Mouse (Mus musculus) hindbrain, embryonic 11.5 days (tissue): ENCODE data around the gene Ess2. TPM values are rescaled to one million over a fixed set of nuclear protein-coding genes. Genes with fewer than 3 reads are reported as not detected.
"Not testable (repeated sequence)": the region's sequence is repeated elsewhere in the genome, so short reads cannot be mapped to it uniquely, and the experiment has no call there.

Source experiments
- ATAC-seq: fragments of 200-750 bp; cut with Nextera tagmentation; 2 replicates; pipeline ENCODE4 v1.8.0; 2017; ENCODE audit warnings: mild to moderate bottlenecking, moderate TSS enrichment, moderate library complexity; ENCODE audit not compliant: low FRiP score
- DNase-seq: peaks from one replicate; pipeline ENCODE4 v3.0.0-alpha.2; 2015; ENCODE audit warnings: low spot score
- H3K27ac ChIP-seq: fragments of 300-500 bp; sonication (generic); 2 replicates; pipeline ENCODE4 v1.5.1; 2014; ENCODE audit warnings: mild to moderate bottlenecking, low read depth, low read length
- H3K27me3 ChIP-seq: fragments of 300-500 bp; sonication (generic); 2 replicates; pipeline ENCODE4 v1.6.1; 2014; ENCODE audit warnings: mild to moderate bottlenecking, low read length, moderate library complexity, mixed read lengths; ENCODE audit not compliant: control insufficient read depth, insufficient read depth
- H3K36me3 ChIP-seq: fragments of 300-500 bp; sonication (generic); 2 replicates; pipeline ENCODE4 v1.6.1; 2014; ENCODE audit warnings: mild to moderate bottlenecking, low read length, moderate library complexity, mixed read lengths; ENCODE audit not compliant: control insufficient read depth, insufficient read depth
- H3K4me1 ChIP-seq: fragments of 300-500 bp; sonication (generic); replicated peaks from 2 replicates; pipeline ENCODE4 v1.6.1; 2014; ENCODE audit warnings: low read length, mixed read lengths; ENCODE audit not compliant: control insufficient read depth, insufficient read depth
- H3K4me2 ChIP-seq: fragments of 300-500 bp; sonication (generic); replicated peaks from 2 replicates; pipeline ENCODE4 v1.6.1; 2014; ENCODE audit warnings: mild to moderate bottlenecking, low read depth, low read length
- H3K4me3 ChIP-seq: fragments of 300-500 bp; sonication (generic); 2 replicates; pipeline ENCODE4 v1.5.1; 2014; ENCODE audit warnings: low read depth, low read length
- H3K9ac ChIP-seq: fragments of 300-500 bp; sonication (generic); 2 replicates; pipeline ENCODE4 v1.6.1; 2014; ENCODE audit warnings: low read depth, low read length
- H3K9me3 ChIP-seq: fragments of 300-500 bp; sonication (generic); 2 replicates; pipeline ENCODE4 v1.6.1; 2016; ENCODE audit warnings: low read length; ENCODE audit not compliant: control insufficient read depth
- WGBS: fragments of 180-500 bp; shearing (Covaris S2); extraction: QIAGEN DNeasy Blood & Tissue Kit; methylation state at CpG from one replicate; pipeline ENCODE4 v1.1.7; 2014; 5-methylcytosine and 5-hydroxymethylcytosine counted together
- polyA plus RNA-seq: library from polyadenylated mRNA; unstranded; fragments of >200 nt; fragmentation: Nextera tagmentation; extraction: Ambion mirVana; gene quantifications from 2 replicates; pipeline ENCODE4 v1.2.1, GENCODE M21; 2014

Gene Ess2
- polyA plus RNA-seq, result 38.3 and 40.5 TPM in 2 replicates

DNA sequence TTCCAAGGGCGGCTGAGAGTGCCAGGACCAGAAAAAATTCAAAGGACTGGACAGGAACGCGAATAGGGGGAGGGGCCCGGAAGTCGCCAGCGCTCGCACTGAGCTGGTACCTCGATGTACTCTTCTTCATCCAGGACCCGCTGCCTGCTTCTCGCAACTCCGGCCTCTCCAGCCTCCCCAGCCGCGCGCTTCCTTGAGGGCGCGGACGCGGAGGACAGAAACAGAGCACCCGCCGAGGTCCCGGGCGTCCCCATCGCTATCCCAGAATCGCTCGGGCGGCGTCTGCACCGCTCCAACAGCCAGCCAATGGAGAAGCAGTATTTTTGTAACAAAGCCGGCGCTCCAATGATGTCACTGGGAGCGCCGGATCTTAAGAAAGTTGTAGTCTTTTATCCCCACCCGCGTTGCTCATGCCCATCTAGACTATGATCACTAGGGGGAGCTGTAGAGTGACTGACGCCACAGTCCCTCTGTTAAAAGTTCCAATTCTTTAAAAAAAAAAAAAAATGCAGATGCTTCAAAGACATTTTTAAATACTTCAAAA, at the start of gene Ess2:
Ess2 (minus strand) TSS at position 297 of the 544 bp plus-strand sequence.
- DNase-seq (peak; percentile 95), ATAC-seq (peak; percentile 95)
- H3K4me3 ChIP-seq, result peak within 1 kb of the TSS; percentile 72
- peak within 1 kb of the TSS; percentile 84 for H3K4me2 ChIP-seq
- peaks cover 43% of the 10 kb centered on the region for H3K27me3 ChIP-seq
- H3K4me1 ChIP-seq, result peaks cover 6% of the 10 kb centered on the region; the same call in 1 of the 2 replicates
- peak within 1 kb of the TSS; percentile 86 for H3K9ac ChIP-seq
- peaks cover 14% of the 10 kb centered on the region for H3K36me3 ChIP-seq
- peak within 1 kb of the TSS; percentile 54; the same call in 1 of the 2 replicates for H3K27ac ChIP-seq
- WGBS, result under 1% methylated on average over 35 of the region's 35 CpGs
- no peaks in the 10 kb centered on the region for H3K9me3 ChIP-seq

- not testable (repeated sequence) for H3K27me3 ChIP-seq, H3K36me3 ChIP-seq, H3K9me3 ChIP-seq, H3K4me3 ChIP-seq, H3K4me1 ChIP-seq, ATAC-seq, DNase-seq, H3K27ac ChIP-seq, H3K4me2 ChIP-seq, H3K9ac ChIP-seq
- 98% methylated on average over 17 of the region's 17 CpGs for WGBS
These were observed 45.0 kb upstream of the Ess2 start for GRCm38 (mm10) chr16:17956052-17956638.

- no peak overlapping the region for H3K9ac ChIP-seq
- no peak overlapping the region for H3K4me3 ChIP-seq
- H3K9me3 ChIP-seq, result no peaks in the 10 kb centered on the region
- no peak overlapping the region for H3K27ac ChIP-seq
- H3K4me2 ChIP-seq, result no peak overlapping the region
- H3K36me3 ChIP-seq, result no peaks in the 10 kb centered on the region
- H3K4me1 ChIP-seq, result no peaks in the 10 kb centered on the region
- no peak for ATAC-seq
- no peak for DNase-seq
- no peaks in the 10 kb centered on the region for H3K27me3 ChIP-seq
- 89% methylated on average over 3 of the region's 4 CpGs for WGBS
These were observed 40.5 kb upstream of the Ess2 start for GRCm38 (mm10) chr16:17951618-17952017.

GRCm38 (mm10) chr16:17950068-17950467, 38.9 kb upstream of the Ess2 start:
- Histone ChIP-seq H3K4me2 (no peak overlapping the region), H3K4me3 (no peak overlapping the region), H3K36me3 (no peaks in the 10 kb centered on the region), H3K27ac (no peak overlapping the region), H3K27me3 (no peaks in the 10 kb centered on the region), H3K9ac (no peak overlapping the region), H3K9me3 (no peaks in the 10 kb centered on the region), H3K4me1 (no peaks in the 10 kb centered on the region)
- DNase-seq, result peak; percentile 31
- no peak; the same call in 1 of the 2 replicates for ATAC-seq
- 45% methylated on average over 4 of the region's 4 CpGs for WGBS

GRCm38 (mm10) chr16:17949421-17949877, 38.3 kb upstream of the Ess2 start:
- ATAC-seq, result peak; percentile 93
- Histone ChIP-seq H3K4me3 (no peak overlapping the region), H3K27me3 (no peaks in the 10 kb centered on the region), H3K9ac (no peak overlapping the region), H3K27ac (peak overlapping the region; percentile 64; the same call in 1 of the 2 replicates), H3K36me3 (no peaks in the 10 kb centered on the region), H3K4me1 (no peaks in the 10 kb centered on the region), H3K9me3 (no peaks in the 10 kb centered on the region), H3K4me2 (no peak overlapping the region)
- peak; percentile 66 for DNase-seq
- 27% methylated on average over 2 of the region's 2 CpGs for WGBS

GRCm38 (mm10) chr16:17945081-17945831, 34.1 kb upstream of the Ess2 start:
- no peak for ATAC-seq
- H3K27ac ChIP-seq, result no peak overlapping the region
- no peaks in the 10 kb centered on the region for H3K4me1 ChIP-seq
- no peak for DNase-seq
- H3K9me3 ChIP-seq, result no peaks in the 10 kb centered on the region
- no peak overlapping the region for H3K4me2 ChIP-seq
- H3K9ac ChIP-seq, result no peak overlapping the region
- no peaks in the 10 kb centered on the region for H3K27me3 ChIP-seq
- WGBS, result 60% methylated on average over 7 of the region's 7 CpGs
- H3K36me3 ChIP-seq, result no peaks in the 10 kb centered on the region
- H3K4me3 ChIP-seq, result no peak overlapping the region

DNA sequence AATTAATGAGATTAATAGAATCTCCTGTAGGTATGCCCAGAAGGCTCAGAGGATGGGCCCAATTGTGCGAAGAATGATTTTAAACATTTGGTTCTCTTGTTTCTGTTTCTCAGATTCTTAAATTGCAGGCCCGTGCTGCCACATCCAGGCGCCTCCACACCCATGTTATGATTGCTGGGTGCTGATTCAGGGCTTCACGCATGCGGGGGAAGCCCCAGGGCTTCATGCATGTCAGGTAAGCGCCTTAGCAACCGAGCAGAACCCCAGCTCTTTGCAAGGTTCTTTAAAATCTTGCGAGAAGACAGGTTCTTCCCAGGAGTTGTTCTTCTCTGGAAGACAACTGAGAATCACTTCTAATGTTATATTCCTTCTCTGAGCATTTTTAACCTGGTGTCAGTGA, 32.3 kb upstream of the Ess2 start:
- Histone ChIP-seq H3K9ac (no peak overlapping the region), H3K4me3 (no peak overlapping the region), H3K27ac (no peak overlapping the region), H3K4me2 (no peak overlapping the region), H3K4me1 (no peaks in the 10 kb centered on the region), H3K36me3 (no peaks in the 10 kb centered on the region), H3K9me3 (no peaks in the 10 kb centered on the region), H3K27me3 (no peaks in the 10 kb centered on the region)
- ATAC-seq, result no peak
- 69% methylated on average over 8 of the region's 8 CpGs for WGBS
- no peak for DNase-seq

DNA sequence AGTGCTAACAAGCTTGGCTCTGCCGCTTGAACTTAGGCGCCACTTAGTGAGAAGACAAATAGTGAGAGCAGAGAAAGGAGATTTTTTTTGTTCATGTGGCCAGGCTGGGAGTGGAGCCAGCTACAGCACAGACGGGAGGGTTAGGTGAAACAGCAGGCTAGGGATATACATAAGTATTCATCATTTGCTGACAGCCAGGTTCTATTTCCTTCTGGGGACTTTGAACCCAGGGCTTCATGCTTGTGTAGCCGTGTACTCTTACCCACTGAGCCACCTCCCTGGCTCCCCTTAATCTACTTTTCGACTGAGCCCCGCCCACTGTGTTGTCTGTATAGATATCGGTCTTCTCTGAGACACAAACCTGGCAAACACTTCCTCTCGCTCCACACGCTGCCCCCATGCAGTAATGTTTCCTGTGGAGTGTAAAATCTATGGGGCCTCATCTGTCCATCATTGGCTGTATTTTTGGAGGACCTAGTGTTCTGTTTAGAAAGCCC, 28.2 kb upstream of the Ess2 start:
- ATAC-seq, result no peak
- Histone ChIP-seq H3K4me2 (no peak overlapping the region), H3K4me3 (no peak overlapping the region), H3K9ac (no peak overlapping the region), H3K4me1 (no peaks in the 10 kb centered on the region), H3K27me3 (no peaks in the 10 kb centered on the region), H3K36me3 (no peaks in the 10 kb centered on the region), H3K9me3 (no peaks in the 10 kb centered on the region), H3K27ac (no peak overlapping the region)
- 65% methylated on average over 9 of the region's 9 CpGs for WGBS
- no peak for DNase-seq
